Mouse (Mus musculus) fat pad, adult 2 months (tissue): ENCODE results near the gene Ugt1a8.
A peak's percentile ranks its signal among the peaks of the same experiment; 100 is the strongest.
"Not testable (repeated sequence)": the region's sequence is repeated elsewhere in the genome, so short reads cannot be mapped to it uniquely, and the experiment has no call there.

Source experiments
- DNase-seq: peaks from one replicate; pipeline ENCODE4 v3.0.0-alpha.2; 2011; ENCODE audit warnings: low read depth, low spot score; ENCODE audit errors: extremely low read depth

Ugt1a8 gene

DNA sequence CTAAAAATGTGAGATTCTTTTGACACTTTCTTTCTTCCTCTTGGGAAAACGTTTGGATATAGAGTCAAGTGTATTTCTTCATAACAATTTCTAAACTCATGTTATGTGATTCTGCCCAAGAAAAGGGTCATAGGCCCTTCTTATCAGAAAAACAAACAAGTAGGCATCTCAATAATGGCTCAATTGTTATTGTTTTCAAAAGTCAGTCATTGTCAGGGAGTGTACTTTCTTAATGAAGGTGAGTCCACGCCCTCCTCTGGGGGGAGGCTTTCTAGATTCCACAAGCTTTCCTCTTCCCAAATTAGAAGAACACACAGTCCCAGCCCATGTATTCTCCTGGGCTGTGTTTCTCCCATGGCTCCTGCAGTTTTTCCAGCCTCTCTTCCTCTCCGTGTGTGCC, at the start of gene Ugt1a8:
Ugt1a8 (plus strand) TSS at position 301 of the 400 bp plus-strand sequence.
- no peak for DNase-seq

DNA sequence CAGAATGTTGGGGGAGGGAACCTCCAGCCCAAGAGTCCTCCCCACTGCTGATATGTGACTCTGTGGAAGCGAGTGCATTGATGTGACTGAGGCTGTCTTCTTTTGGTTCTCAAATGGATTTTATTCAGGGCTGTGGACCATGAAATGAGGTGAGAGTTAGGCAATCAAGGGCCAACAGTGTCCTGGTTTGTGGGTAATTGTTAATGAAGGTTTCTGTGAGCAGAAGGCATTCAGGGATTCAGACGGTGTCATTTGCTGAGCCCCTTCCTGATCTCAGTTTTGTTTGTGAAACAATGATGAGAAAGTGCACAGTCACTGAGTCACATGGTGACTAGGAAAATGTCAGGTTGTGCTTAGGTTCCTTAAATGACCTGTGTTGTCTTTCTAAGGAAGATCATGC, 44.6 kb upstream of the Ugt1a8 start:
- not testable (repeated sequence) for DNase-seq

DNA sequence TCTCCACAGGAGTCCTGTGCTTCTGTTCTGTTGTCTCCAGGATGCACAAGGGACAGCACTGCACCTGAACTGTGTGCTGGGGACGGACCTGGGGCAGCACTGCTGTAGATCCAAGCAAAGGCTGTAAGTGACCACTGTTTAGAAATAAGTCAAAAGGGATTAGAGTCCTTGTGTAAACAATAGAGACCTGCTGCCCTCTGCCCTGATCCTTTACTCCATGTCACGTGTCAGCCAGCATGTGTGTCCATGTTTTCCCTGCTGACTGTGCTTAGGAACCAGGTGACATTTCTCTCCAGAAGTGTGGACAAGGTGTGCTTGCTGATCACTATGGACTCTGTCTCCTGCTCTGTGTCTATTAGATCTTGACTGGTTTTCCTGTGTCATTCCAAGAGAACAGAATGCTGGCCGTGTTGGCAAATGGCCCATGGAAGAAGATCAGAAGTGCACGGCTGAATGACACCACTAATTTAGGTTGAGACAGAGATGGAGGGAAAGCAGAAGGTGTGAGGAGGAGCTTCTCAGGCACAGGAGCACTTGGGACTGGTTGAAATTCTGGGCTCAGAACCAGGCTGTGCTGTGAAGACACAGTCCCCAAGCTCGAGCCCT, 42.7 kb upstream of the Ugt1a8 start:
- DNase-seq: not testable (repeated sequence)

DNA sequence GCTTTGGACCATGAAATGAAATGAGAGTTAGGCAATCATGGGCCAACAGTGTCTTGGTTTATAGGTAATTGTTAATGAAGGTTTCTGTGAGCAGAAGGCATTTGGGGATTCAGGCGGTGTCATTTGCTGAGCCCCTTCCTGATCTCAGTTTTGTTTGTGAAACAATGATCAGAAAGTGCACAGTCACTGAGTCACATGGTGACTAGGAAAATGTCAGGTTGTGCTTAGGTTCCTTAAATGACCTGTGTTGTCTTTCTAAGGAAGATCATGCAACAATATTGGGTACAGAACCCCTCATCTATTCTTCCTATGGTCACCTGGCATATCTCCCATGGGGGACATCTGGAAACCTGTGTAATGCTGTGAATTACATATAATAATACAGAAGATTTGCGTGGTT, 40.2 kb upstream of the Ugt1a8 start:
- DNase-seq: not testable (repeated sequence)

DNA sequence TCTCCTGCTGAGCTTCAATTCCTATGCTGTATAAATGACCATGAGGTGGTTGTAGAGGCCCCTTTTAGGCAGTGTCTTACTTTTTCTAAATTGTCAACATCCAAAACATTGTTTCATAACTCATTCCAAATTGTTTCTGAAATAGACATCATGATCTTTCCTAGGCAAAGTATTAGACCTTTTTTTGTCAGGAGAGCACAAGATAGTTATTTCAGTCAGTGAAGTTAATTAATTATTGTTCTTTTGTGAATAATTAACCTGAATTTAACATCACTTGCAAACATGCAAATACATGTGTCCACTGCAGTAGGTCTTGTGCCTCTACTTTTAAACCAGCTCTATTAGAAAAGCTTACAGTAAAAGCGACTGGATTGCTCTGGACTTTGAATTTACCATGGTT, 32.5 kb upstream of the Ugt1a8 start, which contains the start of gene Ugt1a10:
Ugt1a10 (plus strand) TSS at position 301 of the 400 bp plus-strand sequence.
- no peak for DNase-seq

DNA sequence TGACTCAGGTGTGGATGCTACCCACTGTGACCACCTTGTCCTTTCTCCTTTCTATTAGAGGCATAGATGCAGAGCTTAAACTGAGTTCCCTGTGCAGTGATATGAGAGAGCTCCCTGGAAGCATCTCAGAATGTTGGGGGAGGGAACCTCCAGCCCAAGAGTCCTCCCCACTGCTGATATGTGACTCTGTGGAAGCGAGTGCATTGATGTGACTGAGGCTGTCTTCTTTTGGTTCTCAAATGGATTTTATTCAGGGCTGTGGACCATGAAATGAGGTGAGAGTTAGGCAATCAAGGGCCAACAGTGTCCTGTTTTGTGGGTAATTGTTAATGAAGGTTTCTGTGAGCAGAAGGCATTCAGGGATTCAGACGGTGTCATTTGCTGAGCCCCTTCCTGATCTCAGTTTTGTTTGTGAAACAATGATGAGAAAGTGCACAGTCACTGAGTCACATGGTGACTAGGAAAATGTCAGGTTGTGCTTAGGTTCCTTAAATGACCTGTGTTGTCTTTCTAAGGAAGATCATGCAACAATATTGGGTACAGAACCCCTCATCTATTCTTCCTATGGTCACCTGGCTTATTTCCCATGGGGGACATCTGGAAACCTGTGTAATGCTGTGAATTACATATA, 21.0 kb upstream of the Ugt1a8 start:
- not testable (repeated sequence) for DNase-seq

DNA sequence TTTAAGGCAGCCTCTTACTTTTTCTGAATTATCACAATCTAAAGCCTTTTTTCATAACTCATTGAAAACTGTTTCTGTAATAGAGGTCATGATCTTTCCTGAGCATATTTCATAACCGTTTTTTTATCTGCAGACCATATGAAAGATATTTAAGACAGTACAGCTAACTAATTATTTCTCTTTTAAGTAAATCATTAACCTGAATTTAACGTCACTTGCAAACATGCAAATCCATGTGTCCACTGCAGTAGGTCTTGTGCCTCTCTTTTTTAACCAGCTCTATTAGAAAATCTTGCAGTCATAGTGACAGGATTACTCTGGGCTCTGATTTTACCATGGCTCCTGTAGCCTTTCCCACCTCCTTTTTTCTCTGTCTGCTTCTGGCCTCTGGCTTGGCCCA, 17.1 kb upstream of the Ugt1a8 start, which contains the start of gene Ugt1a9:
Ugt1a9 (plus strand) TSS at position 306 of the 400 bp plus-strand sequence.
- no peak for DNase-seq

DNA sequence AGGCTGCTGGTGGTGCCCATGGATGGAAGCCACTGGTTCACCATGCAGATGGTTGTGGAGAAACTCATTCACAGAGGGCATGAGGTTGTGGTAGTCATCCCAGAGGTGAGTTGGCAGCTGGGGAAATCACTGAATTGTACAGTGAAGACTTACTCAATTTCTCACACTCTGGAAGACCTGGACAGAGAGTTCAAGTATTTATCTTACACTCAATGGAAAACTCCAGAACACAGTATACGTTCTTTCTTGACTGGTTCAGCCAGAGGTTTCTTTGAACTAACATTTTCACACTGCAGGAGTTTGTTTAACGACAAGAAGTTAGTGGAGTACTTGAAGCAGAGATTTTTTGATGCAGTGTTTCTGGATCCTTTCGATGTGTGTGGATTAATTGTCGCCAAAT, 16.7 kb upstream of the Ugt1a8 start:
- DNase-seq: no peak

DNA sequence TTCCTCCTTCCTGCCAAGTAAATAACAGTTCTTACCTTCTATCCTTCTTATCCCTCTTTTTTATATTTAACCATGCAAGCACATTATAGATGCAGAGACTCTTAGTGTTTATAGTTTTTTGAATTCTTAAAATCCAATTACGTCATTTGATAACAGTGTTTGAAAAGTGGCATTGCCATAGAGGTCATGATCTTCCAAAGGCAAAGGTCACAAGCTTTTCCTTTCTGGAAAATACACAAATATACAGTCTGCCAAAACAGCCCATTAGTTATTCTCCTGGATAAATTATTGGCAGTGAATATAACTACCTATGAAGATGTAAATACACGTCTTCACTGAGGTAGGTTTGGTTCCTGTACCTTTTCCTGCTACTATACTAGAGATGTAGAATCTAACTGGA, 13.1 kb upstream of the Ugt1a8 start:
- DNase-seq: no peak

DNA sequence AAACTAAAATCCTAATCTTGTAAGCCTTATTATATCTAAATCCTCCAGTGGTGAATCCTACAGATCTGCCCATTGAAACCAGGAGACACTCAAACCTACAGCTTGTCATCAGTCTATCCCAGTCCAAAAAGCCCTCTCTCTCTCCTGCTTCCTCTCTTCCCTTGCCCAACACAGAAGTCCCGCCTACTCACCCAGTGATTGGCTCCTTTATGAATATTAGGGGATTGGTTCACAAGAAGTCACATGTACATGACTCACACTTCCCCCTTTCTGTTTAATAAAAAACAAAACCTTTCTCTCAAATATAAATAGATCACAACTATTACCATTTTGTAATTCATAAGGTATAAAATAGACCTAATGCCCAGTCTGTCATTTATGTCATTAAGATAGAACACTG, 10.5 kb upstream of the Ugt1a8 start:
- DNase-seq: no peak

DNA sequence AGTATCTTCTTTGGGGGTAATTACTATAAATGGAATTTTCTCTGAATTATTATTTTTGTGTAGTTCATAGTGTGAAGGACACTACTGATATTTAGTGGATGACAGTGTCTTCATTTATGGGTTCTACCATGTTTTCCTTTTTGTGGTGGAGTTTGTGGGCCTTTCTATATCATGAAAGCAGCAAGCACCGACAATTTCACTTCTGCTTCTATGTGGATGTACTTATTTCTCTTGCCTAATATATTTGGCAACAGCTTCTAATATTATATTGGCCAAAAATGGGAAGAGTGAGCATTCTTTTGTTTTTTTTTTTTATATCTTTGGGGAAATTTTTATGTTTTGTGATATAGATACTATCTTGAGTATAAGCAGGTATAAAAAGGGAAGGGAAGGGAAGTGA, 5.9 kb upstream of the Ugt1a8 start:
- no peak for DNase-seq

DNA sequence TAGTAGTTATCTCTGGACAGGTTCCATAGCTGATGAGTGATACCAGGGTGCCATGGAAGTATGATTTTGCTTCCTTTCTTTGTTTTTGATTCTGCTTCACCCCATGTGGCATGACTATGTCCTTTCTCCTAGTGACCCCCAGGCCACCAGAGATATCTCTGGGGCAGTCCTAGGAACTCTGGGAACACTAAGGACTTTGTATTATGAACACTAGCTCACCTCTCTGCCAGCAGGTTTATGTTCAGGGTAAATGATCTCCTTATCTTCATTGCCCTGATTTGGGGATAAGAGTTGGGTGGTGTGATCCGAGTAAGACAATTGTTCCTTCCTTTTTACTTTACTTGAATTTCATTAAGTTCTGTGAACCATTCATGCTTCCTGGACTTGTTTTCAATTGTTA, 1.5 kb upstream of the Ugt1a8 start:
- no peak for DNase-seq

DNA sequence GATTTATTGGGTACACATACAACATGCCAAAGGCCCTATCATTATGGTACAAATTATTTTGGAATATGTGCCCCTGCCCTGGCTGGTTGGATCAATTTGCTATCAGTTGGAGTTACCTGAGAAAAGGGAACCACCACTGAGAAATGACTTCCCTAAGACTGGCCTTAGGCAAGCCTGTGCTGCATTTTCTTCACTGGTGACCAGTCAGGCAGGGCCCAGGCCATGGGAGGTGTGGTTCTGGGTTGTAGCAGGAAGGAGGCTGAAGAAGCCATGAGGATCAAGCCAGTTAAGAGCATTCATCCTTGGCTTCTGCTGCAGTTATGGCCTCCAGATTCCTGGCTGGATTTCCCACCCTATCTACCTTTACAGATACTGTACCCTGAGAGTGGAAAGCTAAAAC, 4.7 kb downstream of the Ugt1a8 start:
- no peak for DNase-seq

DNA sequence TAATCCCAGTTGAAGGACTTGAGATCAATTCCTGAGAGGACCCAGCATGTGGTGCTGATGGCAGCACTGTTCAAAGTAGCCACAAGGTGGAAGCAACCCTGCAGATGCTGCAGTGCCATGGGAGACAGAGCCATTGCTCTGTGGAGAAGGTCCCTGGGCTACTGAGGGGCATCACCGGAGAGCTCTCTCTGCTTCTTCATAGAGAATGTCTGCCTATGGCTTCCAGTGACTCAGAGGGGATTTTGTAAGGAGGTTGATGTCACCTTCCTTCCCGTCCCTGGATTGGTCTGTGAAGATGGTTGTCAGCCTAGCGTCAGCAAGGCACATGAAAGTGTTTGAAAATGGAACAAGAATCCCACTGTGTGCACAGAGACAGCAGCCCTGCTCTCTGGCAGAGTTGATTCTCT, 6.7 kb downstream of the Ugt1a8 start:
- DNase-seq: not testable (repeated sequence)

DNA sequence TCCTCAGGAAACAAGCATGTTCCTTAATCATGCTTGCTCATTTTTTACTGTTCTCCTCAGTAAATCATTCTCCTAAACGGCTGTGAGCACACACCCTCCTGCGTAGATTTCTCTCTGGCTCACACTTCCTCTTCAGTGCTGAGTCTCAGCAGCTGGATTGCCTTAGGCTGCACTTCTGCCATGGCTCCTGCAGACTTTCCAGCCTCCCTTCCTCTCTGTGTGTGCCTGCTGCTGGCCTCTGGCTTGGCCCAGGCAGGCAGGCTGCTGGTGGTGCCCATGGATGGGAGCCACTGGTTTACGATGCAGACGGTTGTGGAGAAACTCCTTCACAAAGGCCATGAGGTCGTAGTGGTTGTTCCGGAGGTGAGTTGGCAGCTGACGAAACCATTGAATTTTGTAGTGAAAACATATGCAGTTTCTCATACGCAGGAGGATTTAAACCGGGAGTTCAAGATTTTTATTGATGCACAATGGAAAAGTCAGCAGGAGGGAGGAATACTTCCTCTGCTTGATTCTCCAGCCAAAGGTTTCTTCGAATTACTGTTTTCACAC, 7.4 kb downstream of the Ugt1a8 start, which contains the start of gene Ugt1a7c:
Ugt1a7c (plus strand) TSS at position 122 of the 552 bp plus-strand sequence.
- no peak for DNase-seq

DNA sequence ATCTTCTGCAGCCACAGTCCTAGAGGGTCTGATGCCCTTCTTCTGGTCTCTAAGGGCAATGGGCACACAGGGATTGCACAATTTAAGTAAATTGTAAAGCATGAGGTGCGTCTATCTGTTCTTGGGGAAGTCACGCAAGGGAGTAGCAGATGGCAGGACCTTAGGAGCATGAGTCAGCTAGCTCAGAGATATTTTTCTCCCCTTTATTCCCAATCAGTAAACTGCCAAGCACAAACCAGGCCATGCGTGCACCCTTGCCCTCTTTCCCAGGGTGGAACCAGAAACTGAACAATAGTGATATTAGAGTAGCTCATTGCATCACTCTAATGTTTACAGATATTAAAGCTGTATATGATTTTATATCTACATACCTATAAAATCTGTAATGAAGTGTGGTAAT, 10.9 kb downstream of the Ugt1a8 start:
- not testable (repeated sequence) for DNase-seq

DNA sequence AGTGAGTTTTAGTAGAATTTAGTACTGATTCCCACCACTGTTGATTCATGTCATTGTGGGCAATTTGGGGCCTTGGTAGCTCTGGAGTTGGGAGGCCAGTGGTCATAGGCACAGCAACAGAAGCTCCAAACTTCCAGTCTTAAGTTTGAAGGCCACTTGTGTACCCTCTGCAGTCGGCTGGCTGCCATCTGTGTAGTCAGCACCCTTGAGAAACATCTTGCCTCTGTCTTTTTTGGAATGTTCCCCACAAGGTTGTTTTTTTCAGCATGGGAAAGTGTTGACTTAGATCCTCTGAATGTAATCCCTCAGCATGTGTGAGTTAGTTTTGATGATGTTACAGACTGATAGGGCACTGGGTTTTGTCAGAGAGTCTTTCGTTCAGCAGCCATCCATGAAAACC, 12.1 kb downstream of the Ugt1a8 start:
- not testable (repeated sequence) for DNase-seq

DNA sequence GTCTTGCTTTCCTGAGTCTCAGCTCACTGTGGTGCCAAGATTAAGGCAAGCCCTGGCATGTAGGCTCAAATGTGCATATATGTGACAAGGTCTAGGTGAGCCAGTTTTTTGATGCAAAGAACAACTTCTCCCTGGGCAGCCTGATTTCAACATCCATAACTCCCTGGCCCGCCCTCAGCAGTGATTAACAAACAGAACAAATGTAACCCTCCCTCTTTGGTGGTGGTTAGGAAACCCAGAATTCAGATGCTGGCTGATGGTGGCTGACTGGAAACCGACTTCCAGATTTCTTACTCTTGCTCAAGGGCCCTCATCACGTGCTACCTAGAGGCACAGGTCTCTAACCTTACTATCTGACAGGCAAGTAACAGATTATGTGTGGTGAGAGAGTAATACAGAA, 15.4 kb downstream of the Ugt1a8 start, which contains the start of gene Ugt1a6b:
Ugt1a6b (plus strand) TSS at position 234 of the 400 bp plus-strand sequence.
- DNase-seq: peak; percentile 74

DNA sequence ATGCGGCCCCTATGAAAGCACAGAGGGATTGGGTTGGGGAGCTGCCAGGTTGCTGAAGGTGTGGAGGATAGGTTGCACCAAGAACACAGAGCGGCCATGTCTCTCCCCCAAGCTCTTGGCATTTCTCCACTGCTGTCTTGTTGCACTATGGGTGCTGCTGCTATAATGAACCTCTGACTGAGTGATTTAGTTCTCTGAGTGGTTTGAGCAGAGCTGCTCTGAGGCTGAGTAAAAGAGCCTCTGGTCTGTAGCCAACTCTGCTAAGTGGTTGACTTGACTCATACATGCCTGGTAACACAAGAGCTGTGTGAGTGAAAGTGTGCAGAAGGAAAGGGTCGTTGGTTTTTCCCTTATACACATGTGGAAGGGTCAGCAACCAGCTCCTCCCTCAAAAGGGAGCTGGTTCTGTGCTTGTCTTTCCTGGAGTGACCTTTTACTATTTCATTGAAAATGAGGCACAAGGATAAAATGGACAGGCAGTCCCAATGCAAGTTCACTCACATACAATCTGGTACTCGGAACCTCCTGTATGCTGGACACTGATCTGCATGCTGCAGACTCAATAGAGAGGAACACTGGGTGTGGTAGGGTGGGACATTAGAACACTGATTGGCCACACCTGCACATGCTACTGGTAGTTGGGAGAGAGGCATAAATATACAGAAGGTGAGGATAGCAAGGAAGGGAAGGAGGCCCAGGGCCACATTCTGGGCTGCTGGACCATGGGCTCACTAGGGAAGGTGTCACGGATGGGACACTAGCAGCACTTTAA, 16.3 kb downstream of the Ugt1a8 start:
- DNase-seq: not testable (repeated sequence)

DNA sequence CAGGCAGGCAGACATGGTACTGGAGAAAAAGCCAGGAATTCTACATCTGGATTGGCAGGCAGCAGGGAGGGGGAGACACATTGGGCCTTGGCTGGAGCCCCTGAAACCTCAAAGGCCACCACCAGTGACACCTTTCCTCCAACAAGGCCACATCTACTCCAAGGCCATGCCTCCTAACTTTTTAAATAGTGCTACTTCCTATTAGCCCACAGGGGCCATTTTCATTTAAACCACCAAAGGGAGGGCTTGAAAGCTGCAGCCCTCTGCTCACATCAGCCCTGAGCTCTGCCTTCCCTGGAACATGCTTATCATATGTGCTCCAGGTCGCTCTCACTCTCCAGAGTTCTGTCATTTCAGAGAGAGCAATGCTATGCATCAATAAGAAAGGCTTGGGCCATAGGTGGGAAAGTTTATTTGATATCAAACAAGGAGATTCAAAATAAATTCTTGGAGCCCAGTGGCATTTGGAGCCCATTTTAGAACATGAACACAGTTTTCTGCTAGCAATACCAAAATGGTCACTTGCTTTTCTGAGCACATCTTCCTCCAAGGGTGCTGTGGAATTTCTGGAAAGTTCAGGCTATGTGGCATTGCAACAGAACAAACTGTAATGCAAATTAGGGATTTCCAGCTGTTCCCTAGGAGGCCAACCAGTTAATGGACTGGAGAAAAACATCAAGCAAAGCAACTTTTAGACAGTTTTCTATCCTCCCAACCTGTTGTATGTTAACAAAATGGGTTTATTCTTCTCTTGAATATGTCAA, 17.2 kb downstream of the Ugt1a8 start:
- DNase-seq: no peak

DNA sequence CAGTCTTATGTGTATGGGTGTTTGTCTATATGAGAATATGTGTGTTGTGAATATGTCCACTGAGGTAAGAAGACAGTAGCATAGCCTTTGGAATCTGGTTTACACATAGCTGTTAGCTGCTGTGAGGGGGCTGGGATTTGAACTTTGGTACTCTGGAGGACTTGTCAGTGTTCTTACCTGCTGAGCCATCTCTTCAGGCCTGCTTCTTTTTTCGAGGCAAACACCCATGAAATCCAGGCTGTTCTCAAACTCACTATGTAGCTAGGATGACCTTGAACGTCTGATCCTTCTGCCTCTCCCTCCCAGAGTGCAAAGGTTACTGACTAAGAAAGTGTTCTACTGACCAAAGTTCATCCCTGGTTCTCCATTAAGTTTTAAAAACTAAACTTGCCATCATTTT, 18.0 kb downstream of the Ugt1a8 start:
- DNase-seq: no peak
